Mouse (Mus musculus) large intestine, adult 2 months (tissue): ENCODE results near the gene Rasl10b. TPM values are rescaled to one million over a fixed set of nuclear protein-coding genes. Genes with fewer than 3 reads are reported as not detected.

Experiments
- DNase-seq: peaks from one replicate; pipeline ENCODE4 v3.0.0-alpha.2; 2012; ENCODE audit warnings: low read depth, low spot score
- WGBS: fragments of 180-500 bp; shearing (Covaris S2); methylation state at CpG from one replicate; pipeline ENCODE4 v1.1.7; 2018; 5-methylcytosine and 5-hydroxymethylcytosine counted together
- polyA plus RNA-seq: library from polyadenylated mRNA; depleted of rRNA; stranded (reverse); fragments of >200 nt; gene quantifications from 2 replicates; pipeline ENCODE4 v1.2.3, GENCODE M21; 2012

Gene Rasl10b
- polyA plus RNA-seq, 1 experiment = 1.1 TPM

DNA sequence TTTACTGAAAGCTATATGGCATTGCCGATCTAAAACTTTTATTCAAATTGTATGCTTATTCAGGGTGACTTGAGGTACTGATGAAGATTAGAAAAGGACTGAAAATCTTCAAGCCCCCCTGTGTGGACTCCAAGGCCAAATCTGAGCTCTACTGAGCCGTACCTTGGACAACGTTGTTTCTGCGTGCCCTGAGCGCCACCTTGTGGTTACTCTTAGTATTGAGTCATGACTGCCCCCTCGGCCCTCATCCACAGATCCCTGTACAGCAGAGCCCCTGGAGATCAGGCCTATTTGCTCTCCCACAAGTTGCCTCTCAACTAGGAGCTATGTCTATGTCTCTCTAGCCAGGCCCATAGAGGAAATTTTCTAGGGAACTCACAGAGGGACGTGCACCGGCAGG lies 15.7 kb downstream of the Rasl10b start:
- WGBS = 8% methylated on average over 8 of the region's 8 CpGs
- DNase-seq = peak; percentile 14

DNA sequence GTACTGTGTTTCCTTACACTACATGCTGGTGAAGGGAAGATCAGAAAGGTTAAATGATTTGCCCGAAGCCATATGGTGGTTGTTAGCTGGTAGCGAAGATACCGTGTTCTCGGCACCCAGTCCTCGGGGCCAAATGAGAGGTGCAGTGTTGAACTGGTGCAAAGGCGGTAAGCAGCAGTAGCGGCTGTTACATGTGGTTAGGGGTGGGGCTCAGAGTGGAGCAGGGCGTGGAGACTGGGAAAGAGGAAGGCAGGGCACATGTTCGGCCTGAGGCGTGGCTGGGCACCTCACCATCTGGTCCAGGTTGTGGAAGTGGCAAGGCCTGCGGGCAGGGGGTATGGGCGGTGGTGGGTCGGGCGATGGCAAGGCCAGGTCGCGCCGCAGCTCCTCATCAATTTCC lies 18.0 kb downstream of the Rasl10b start:
- WGBS = 16% methylated on average over 17 of the region's 17 CpGs
- DNase-seq = peak; percentile 18

DNA sequence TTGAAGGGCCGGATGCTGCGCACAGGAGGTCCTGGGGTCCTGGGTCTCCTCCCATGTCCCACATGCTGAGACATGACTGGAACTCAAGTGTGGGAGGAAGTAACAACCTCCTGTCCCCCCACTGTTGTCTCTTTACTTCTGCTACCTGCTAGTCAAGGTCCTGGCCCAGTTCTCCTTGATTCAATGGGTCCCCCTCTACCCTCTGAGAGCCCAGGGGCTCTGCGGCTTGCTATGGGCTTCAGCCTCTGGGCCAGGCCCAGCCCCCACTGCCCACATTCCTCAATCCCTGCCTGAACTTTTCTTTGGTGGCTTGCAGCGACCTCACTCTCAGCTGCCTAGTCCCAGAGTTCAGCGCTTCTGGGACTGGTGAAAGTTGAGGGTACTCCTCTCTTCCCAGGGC lies 20.4 kb downstream of the Rasl10b start, which contains the start of gene Gas2l2:
Gas2l2 (minus strand) TSS at position 101 of the 400 bp plus-strand sequence.
- no peak for DNase-seq
- WGBS = 59% methylated on average over 5 of the region's 5 CpGs

DNA sequence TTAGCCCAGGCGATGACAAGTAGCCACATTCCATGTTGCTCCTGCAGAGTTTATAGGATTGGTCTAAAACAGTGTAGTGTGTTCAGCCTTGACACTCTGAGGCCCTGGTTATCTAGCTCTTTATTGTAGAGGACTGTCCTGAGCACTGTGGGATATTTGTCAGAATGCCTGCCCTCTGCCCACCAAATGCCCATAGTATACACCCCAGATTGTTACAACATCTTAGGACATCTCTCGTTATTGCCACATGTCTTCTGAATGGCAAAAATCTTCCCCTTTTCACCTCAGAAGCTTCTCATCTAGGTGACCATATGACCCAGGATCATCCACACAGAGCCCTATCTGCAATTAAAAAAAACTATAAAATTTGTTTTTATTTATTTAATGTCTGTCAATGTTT lies 23.6 kb downstream of the Rasl10b start:
- no peak for DNase-seq
- 66% methylated on average over 2 of the region's 2 CpGs for WGBS

DNA sequence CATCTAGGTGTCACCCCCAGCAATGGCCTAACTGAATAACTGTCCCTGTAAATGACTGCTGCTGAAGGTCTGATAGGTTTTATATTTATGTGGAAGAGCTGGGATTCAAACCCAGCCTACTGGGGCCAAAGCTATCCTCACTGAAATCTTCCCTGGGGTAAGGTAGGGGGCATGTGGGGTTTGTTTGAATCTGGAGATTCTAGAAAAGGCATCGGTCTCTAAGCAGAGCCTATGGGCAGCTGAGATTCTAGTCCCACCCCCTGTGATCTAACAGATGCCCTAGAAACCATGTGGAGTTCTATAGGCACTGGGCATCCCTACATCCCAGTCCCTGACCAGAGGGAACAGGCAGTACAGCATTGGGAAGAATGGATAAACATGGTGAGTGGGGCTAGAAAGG lies 28.4 kb downstream of the Rasl10b start, which contains the start of gene 1700020L24Rik:
1700020L24Rik (plus strand) TSS at position 301 of the 400 bp plus-strand sequence.
- WGBS = 89% methylated on average over 1 of the region's 1 CpGs
- DNase-seq = no peak

DNA sequence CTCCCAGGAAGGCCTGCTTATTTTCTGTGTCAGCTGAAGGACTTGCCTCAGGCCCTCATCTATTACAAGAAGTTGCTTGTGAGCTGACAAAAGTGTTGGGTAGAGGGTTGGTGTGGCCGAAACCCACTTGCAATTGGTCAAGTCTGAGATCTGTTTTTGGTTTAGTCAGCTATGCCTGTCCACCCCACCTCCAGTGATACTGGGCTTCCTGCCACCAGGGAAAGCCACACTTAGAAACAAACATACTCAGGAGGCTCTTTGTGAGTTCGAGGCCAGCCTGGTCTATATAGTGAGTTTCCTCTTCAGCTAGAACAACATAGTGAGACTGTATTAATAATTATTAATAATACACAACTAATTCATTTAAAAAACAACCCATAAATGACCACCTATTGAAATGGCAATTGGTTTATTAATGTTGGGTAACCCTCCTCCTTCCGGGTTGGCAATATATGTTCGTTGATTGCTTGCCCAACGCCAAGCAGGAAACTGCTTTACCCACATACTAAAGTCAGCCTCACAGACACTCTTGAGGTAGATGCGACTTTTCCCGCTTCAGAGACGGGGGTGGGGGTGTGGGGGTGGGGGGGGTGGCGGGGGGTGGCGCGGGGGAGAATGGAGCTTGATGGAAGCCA lies 30.6 kb downstream of the Rasl10b start:
- WGBS = 18% methylated on average over 11 of the region's 11 CpGs
- DNase-seq = no peak

DNA sequence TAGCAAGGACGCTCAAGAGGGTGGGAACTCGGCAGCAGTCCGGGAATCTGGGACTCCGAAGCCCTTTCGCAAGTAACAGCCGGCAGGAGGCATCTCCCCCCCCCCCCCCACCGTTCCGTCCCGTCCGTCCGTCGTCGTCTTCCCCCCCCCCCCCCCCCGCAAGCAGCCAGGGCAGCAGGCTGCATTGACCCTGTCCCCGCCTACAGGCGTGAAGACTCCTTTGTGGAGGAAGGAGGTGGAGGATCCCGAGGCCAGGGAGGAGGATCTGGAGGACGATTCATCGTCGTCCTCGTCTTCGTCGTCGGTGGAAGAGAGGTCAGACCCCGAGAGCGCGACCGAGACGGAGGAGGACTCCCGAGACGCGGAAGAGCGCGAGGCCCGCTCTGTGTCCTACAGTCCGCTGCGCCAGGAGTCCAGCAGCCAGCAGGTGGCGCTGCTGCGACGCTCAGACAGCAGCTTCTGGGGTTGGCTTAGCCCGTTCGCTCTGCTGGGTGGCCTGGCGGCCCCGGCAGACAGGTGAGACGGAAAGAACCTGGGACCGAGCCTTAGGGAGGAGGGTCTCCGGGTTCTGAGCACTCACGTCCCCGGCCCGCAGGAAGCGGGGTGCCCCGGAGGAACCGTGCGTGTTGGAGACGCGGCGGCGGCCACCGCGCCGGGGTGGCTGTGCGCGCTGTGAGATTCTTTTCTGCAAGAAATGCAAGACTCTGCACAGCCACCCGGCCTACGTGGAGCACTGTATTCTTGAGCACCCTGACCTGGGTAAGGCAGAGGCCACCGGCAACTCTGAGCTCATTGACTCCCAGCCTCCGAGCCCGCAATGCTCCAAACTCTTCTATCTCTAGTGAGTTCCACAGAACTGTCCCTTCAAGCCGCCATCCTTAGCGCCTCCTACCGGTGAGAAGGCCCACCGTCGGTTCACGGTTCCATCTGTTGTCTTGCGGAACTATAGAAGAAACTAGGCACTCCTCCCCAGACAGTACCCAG lies 31.4 kb downstream of the Rasl10b start:
- WGBS = under 1% methylated on average over 75 of the region's 75 CpGs
- peak; percentile 89 for DNase-seq

DNA sequence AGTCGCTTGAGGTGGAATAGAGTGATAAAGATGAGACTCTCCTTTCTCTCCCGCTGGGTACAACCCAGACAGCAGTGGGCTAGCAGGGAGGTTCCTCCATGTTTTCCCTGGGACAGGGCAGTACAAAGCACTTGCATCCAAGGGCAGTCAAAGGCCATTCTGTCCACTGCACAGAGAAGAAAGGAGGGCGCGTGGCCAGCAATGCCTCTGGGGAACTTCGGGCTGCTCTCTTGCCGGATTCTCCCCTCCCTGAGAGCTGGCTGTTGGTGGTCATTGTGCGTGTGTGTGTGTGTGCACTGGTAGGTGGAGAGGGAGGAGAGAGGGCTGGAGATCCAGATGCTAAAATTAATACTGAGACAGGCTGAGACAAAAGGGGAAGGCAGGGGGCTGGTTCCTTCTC lies 32.3 kb downstream of the Rasl10b start:
- DNase-seq = no peak
- 54% methylated on average over 7 of the region's 7 CpGs for WGBS

DNA sequence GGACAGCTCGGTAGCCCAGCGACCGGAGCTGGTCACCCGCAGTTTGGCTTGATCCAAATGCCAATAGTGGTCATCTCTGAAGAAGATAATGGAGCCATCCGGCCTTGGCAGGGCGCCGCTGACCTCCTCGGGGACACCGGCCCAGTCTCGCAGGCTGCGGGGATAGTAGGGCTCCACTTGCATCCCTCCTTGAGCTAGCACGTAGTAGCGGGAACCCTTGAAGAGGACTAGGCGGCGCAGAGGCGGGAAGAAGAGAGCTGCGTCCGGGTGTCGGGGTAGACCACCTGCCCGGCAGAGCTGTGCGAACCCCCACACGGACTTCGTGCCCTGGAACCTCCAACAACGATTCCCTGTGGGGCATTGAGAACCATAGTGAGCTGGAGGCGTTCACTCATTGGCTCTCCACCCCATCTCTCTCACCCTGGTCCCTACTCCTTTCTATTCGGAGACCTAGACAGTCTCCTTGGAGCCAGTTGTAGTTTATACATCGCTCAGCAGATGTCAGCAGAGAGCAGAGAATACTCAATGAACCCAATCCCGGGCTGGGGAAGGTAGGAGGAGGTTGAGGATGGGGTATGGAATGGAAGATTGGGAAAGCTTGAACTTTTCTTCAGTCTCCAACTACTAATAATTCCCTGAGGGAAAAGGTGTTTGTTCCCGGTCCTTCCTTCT lies 33.8 kb downstream of the Rasl10b start:
- DNase-seq = peak; percentile 67
- 15% methylated on average over 29 of the region's 29 CpGs for WGBS

DNA sequence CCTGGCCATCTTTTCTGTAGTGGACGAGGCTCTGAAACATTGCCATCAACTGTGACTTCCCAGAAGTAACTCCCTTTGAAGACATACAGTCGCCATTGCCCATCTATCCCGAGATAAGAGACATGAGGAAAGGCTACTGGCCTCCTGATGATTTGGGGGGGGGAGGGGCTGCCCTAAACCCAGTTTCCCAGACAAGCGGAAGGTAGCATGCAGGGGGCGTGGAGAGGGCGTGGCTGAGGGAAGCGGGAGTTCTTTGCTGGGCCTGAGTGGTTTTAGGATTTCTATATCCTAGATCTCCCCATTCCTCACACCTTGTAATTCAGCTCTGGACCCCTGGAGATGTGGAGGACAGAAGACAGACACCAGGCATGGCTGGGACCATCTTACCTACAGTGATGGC lies 34.9 kb downstream of the Rasl10b start:
- 15% methylated on average over 7 of the region's 7 CpGs for WGBS

DNA sequence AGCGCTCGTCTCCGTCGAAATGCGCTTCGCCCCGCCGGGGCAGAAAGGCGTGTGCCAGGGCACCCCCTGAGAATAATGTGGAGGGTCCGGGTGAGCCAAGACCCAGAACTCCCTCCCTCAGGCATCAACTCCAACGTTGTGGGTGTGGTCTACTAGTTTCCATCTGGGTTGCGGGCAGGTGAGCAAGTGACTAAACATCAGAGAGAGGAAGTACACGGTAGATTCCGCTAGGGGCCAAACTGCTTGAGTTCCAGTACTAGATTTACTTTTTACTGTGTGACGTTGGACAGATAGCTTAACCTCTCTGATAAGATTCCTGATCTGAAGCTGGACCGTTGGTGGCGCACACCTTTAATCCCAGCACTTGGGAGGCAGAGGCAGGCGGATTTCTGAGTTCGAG lies 36.1 kb downstream of the Rasl10b start:
- 28% methylated on average over 19 of the region's 19 CpGs for WGBS
- DNase-seq = no peak

More for the DNA sequence above, 34.9 kb downstream of the Rasl10b start:
- DNase-seq = no peak

DNA sequence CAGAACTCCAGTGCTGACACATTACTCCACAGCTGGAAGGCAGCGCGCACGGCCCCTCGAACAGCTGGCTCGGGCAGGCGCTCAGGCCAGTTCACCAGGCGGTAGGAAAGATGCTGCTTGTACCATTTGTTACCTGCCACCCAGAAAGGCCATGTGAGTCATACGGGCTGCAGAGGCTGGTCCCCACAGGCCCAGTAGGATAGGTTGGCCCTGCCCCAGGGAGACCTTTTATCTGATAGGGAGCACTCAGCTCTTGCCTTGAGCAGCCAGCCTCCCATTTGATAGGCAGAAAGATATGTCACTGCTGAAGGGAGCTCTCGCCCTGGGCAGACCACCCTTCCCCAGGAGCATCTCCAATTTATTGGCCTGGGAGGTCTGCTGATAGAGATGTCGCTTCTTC lies 38.7 kb downstream of the Rasl10b start:
- 86% methylated on average over 10 of the region's 10 CpGs for WGBS
- DNase-seq = no peak

DNA sequence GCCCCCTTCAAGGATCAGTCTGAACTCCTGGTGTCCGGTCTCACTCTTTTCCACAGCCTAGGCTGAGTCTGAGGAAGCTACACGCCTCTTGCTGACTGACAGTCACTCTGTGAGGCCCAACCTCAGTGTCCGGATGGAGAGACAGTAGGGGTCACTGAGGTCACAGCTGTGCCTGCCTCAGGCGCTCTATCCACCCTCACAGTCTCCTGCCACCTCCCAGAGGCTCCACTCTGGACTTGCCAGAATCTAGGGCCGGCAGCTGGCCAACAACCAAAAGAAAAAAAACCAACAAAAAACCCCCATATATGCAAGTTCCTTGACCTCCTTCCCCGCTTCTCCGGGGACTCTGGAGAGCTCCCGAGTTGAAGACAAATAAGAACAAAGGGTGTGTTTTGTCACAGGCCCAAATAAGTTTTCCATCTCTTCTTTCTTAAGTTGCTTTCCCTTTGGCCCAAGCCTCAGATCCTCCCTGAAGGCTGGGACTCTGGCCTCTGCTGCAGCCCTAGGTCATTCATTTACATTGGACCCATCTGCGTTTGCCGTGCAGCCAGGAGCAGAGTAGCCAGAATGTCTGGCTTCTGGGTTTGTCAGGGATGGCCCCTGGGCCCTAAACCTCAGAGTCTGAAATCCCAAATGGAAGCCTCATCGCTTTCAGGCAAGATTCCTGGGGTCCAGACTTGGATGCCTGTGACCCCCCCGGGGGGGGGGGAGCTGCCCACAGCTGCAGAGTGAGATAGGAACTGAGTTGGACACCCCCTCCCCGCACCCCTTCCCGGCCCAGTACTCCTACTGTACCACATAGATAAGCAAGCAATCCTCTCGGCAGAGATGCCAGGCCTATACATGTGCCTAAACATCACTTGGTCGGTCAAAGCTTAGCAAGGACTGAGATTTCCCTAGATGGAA lies 39.3 kb downstream of the Rasl10b start:
- no peak for DNase-seq
- WGBS = 47% methylated on average over 16 of the region's 16 CpGs

DNA sequence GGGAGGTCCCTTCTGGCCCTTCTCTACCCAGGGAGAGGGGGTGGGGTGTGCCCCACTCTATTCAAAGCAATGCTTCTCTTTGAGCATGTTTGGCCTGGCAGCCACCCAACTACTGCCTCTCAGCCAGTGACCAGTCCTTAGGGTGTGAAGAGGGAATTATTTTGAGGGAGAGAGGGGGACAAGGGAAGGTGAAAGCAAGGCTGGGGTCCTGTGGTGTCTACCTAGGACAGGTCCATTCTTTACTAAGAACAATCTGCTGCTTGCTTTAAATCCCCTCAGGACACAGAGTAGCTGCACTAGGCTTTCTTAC lies 39.9 kb downstream of the Rasl10b start:
- no peak for DNase-seq

DNA sequence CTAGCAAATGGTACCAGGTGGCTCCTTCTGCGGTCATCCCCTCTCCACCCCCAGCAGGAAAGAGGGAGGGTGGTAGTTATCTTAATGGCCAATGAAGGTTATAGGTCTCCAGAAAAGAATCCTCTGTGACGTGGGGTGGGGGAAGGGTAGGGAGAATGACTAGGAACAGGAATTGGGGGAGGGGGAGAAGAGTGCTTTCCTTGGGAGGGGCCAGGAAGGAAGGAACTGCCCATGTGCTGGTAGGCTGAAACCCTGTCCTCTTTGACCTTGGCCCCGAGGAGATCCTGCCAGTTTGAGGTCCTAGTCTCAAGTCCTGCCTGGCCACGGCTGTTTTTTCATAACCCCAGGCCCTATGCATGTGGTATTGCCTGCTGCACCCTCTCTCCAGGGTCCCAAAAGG lies 40.4 kb downstream of the Rasl10b start:
- WGBS = 58% methylated on average over 4 of the region's 4 CpGs
- no peak for DNase-seq

DNA sequence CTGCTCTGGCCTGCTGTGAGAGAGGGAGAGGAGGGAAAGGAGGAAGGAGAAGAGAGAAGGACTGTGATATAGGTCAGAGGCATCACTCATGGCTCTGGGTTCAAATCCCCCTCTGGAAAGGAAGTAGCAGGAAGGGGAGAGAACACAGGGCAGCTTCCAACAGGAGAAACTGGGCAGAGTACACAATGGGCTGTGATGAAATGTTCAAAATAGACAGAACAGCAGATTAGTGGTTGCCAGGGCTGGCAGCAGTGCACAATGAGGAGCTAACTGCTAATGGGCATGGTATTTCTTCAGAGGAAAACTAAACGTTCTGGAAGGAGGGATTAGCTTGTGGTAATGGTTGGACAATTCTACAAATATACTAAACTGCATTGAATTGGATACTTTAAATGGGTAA lies 41.6 kb downstream of the Rasl10b start:
- WGBS = 62% methylated on average over 1 of the region's 1 CpGs
- no peak for DNase-seq

DNA sequence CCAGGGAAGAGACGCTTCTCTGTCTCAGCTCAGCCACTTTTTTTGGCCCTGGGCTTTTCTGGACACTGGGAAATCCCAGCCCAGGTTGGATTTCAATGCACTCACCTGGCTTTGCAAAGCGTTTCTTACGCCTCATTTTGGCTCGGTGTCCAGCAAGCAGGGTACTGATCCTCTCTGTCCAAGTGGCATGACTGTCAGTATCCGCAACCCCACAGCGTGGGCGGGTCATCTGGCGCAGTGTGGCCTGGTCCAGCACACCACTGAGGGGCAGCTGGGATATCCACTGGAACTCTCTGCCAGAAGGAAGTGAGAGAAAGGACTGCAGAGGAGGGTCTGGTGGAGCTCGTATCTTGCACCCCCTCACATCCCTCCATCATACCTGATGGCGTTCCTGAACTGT lies 42.3 kb downstream of the Rasl10b start:
- no peak for DNase-seq

DNA sequence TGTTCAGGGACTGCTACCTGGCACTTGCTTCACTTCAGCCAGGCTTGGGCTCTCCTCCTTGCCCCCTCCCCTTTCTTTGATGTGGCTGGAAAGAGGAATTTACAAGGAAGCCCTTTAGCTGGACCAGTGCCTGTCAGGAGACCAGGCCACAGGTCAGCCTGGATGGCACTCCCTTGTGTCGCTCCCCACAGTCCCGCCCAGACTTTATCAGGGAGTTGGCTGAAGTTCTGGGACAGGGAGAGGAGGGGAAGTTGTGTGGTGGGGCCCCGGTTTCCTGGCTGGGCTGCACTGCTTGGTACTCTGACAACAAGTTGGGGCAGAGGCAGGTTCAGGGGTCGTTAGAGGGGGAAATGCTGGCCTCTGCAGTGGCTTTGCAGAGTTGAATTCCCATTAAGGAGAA lies 45.6 kb downstream of the Rasl10b start:
- WGBS = 7% methylated on average over 4 of the region's 4 CpGs

More for the DNA sequence above, 42.3 kb downstream of the Rasl10b start:
- 94% methylated on average over 10 of the region's 10 CpGs for WGBS

DNA sequence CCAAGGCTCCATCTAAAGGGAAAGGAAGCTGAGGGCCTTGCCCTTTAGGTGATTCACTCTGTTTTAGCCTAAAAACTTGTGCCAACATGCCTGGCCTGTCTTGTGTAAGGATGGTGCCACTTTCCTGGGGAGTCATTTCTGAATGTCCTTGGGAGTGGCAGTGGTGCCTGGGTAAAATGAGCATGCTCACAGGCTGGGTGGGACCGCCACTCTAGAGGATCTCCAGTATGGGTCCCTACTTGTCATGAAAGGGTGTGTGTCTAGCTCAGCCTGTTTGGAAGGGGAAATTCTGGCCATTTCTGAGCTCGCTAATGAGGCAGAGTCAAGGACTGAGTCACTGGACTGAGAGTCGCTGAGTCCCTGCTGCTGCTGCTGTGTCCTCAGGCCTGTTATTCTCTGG lies 46.7 kb downstream of the Rasl10b start:
- 32% methylated on average over 3 of the region's 3 CpGs for WGBS
- DNase-seq = no peak

More for the DNA sequence above, 45.6 kb downstream of the Rasl10b start:
- no peak for DNase-seq
